Mouse (Mus musculus) right cerebral cortex, adult 18-20 months (tissue): ENCODE results near the gene Miox.

Experiments
- DNase-seq: peaks from one replicate; pipeline ENCODE4 v3.0.0; 2022; ENCODE audit warnings: mixed read lengths

Gene Miox

GRCm38 (mm10) chr15:89372536-89372935 lies 38.3 kb downstream of the Miox start:
- no peak for DNase-seq

GRCm38 (mm10) chr15:89373027-89373761 lies 39.0 kb downstream of the Miox start:
- DNase-seq: peak; percentile 85

GRCm38 (mm10) chr15:89373762-89374248 lies 39.6 kb downstream of the Miox start, which contains the start of gene Sco2:
Gene Sco2 (minus strand): TSS chr15:89373846.
- DNase-seq: peak; percentile 91

- DNase-seq: no peak
Observed at GRCm38 (mm10) chr15:89374340-89374739, 40.1 kb downstream of the Miox start.

GRCm38 (mm10) chr15:89374801-89375534 lies 40.8 kb downstream of the Miox start:
- DNase-seq: no peak

- no peak for DNase-seq
Observed at GRCm38 (mm10) chr15:89376040-89376439, 41.8 kb downstream of the Miox start.

GRCm38 (mm10) chr15:89376957-89377356 lies 42.8 kb downstream of the Miox start, which contains the start of gene Tymp:
Gene Tymp (minus strand): TSS chr15:89377039.
- DNase-seq: no peak

GRCm38 (mm10) chr15:89377362-89377761 lies 43.2 kb downstream of the Miox start:
- no peak for DNase-seq

GRCm38 (mm10) chr15:89377938-89378828 lies 44.0 kb downstream of the Miox start:
- DNase-seq: no peak

GRCm38 (mm10) chr15:89378831-89379401 lies 44.7 kb downstream of the Miox start, which contains the start of gene Odf3b:
Gene Odf3b (minus strand): TSS chr15:89379282.
- DNase-seq: no peak

- DNase-seq: no peak
Observed at GRCm38 (mm10) chr15:89379429-89379828, 45.2 kb downstream of the Miox start.

GRCm38 (mm10) chr15:89384617-89385016 lies 50.4 kb downstream of the Miox start, which contains the start of gene Klhdc7b:
Gene Klhdc7b (plus strand): TSS chr15:89384917.
- DNase-seq: no peak
